Mouse (Mus musculus) C2C12 (cell line): ENCODE measurements around the gene Enox1.

Source experiments
- CEBPB ChIP-seq: IDR thresholded peaks from one replicate; pipeline ENCODE4 v1.6.1; 2011; ENCODE audit warnings: low read depth, mild to moderate bottlenecking, control low read depth, moderate library complexity
- CTCF ChIP-seq: IDR thresholded peaks from one replicate; pipeline ENCODE4 v1.5.1; 2011; ENCODE audit not compliant: control insufficient read depth, insufficient read depth, insufficient read length
- MYOD1 ChIP-seq: IDR thresholded peaks from one replicate; pipeline ENCODE4 v1.6.1; 2011; ENCODE audit warnings: low read depth; ENCODE audit not compliant: control insufficient read depth, insufficient read length
- MYOG ChIP-seq: IDR thresholded peaks from one replicate; pipeline ENCODE4 v1.6.1; 2011; ENCODE audit not compliant: control insufficient read depth, insufficient read length; ENCODE audit errors: extremely low read depth
- USF1 ChIP-seq: IDR thresholded peaks from one replicate; pipeline ENCODE4 v1.6.1; 2011; ENCODE audit warnings: low read depth, mild to moderate bottlenecking, control low read depth, moderate library complexity

DNA sequence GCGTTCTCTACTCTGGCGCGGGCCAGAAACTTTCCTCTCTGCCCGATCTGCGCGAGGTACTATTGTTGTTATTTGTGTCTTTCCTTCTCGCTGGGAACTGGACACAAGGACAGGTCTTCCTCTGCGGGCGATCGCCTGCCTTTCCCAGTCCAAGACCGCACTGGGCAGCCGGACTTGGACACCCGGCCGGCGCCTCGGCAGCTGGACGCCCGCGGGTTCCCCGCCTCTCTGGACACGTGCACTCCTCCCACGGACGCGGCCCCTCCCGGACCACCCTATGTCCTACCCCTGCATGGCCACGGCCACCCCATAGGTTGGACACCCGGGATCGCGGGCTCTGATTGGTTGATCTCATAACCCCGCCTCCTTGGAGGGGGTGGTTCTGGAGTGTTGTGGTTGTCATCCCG lies 945 bp downstream of the Enox1 start:
- no peak for TF ChIP-seq CTCF
- no peak for TF ChIP-seq CEBPB
- TF ChIP-seq MYOD1: no peak
- TF ChIP-seq USF1: no peak
- no peak for TF ChIP-seq MYOG
